ENCODE assay signal across 8 mouse cellular contexts in the genomic region with DNA sequence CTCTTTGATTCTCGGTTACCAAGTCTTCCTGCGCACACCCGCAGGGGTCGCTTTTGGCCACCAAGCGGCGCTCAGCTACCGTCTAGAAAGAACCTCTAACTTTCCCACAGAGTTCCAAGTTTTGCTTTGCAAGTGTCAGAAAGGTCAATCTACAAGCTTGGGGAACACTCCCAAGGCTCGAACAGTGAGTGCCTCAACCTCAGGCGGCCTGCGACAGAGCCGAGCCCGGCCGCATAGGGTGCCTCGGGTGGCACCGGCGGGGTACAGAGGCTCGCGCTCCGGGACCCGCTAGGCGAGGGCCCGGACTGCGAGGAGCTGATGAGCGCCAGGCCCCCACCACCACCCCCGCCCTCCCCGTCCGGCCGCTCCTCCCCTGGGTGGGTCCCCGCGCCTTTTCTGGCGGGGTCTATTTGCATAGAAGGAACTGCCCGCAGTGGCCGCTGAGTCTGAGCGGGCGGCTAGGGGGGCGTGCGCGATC. TPM values are rescaled to one million over a fixed set of nuclear protein-coding genes. Genes with fewer than 3 reads are reported as not detected.
DNase-seq lines count a peak whose midpoint lies in the region; ATAC-seq and TF ChIP-seq lines count a peak whose summit lies in the region.

A gene (plus strand): TSS at position 357 of the 478 bp plus-strand sequence.

- H3K4me2 ChIP-seq in heart, embryonic 14.5 days (ENCODE audit: low read length) = peak within 1 kb of the TSS; percentile 91
- peak within 1 kb of the TSS; percentile 92 for H3K4me2 ChIP-seq in kidney, postnatal 0 days (ENCODE audit: low read length)
- H3K4me2 ChIP-seq in liver, embryonic 12.5 days = peak within 1 kb of the TSS; percentile 81
- peak within 1 kb of the TSS; percentile 76 for H3K4me2 ChIP-seq in myocyte (ENCODE audit: low read depth)
- peak within 1 kb of the TSS; percentile 91 for H3K4me2 ChIP-seq in stomach, postnatal 0 days (replicated peaks; ENCODE audit: low read depth)

- peak; percentile 92 for TF ChIP-seq CTCF in kidney, postnatal 0 days (IDR thresholded peaks at IDR 0.05; ENCODE audit: low read depth)
- peak; percentile 98 for TF ChIP-seq CTCF in stomach, postnatal 0 days (IDR thresholded peaks at IDR 0.05; ENCODE audit: low read depth)

- peaks cover 3% of the 10 kb centered on the region; the same call in 1 of the 2 replicates for H3K36me3 ChIP-seq in forebrain, embryonic 10.5 days (replicated peaks)
- peaks cover under 1% of the 10 kb centered on the region; the same call in 1 of the 2 replicates for H3K36me3 ChIP-seq in heart, embryonic 14.5 days (ENCODE audit: control insufficient read depth, insufficient read depth, low read length)
- no peaks in the 10 kb centered on the region for H3K36me3 ChIP-seq in kidney, postnatal 0 days (ENCODE audit: insufficient read depth, low read length)
- peaks cover 4% of the 10 kb centered on the region; the same call in 1 of the 2 replicates for H3K36me3 ChIP-seq in liver, embryonic 12.5 days
- H3K36me3 ChIP-seq in myocyte (ENCODE audit: control insufficient read depth, insufficient read depth) = no peaks in the 10 kb centered on the region
- H3K36me3 ChIP-seq in stomach, postnatal 0 days (ENCODE audit: control insufficient read depth, insufficient read depth, low read length) = no peaks in the 10 kb centered on the region

- peak within 1 kb of the TSS; percentile 68 for H3ac ChIP-seq in myocyte (ENCODE audit: control insufficient read depth, insufficient read length)

- ATAC-seq in heart, embryonic 14.5 days (ENCODE audit: insufficient number of reproducible peaks, insufficient read depth, low FRiP score, low read depth) = peak; percentile 90
- ATAC-seq in kidney, postnatal 0 days (replicated peaks; ENCODE audit: low FRiP score, low read depth) = peak; percentile 84
- peak; percentile 79 for ATAC-seq in liver, embryonic 12.5 days
- peak; percentile 83 for ATAC-seq in stomach, postnatal 0 days (ENCODE audit: low FRiP score, low TSS enrichment)

- under 1% methylated on average over 38 of the region's 38 CpGs for WGBS in forebrain, embryonic 10.5 days
- 2% methylated on average over 38 of the region's 38 CpGs for WGBS in heart, embryonic 14.5 days
- 1% methylated on average over 36 of the region's 38 CpGs for WGBS in kidney, postnatal 0 days
- WGBS in liver, embryonic 12.5 days (ENCODE audit: insufficient replicate concordance) = under 1% methylated on average over 38 of the region's 38 CpGs
- under 1% methylated on average over 37 of the region's 38 CpGs for WGBS in stomach, postnatal 0 days

- no peak for TF ChIP-seq POLR2A in myocyte (IDR thresholded peaks at IDR 0.05; ENCODE audit: insufficient read length, low read depth)

- no peak for TF ChIP-seq EP300 in stomach, postnatal 0 days (optimal IDR thresholded peaks at IDR 0.05)

- peak within 1 kb of the TSS; percentile 67 for H3K4me3 ChIP-seq in forebrain, embryonic 10.5 days
- H3K4me3 ChIP-seq in heart, embryonic 14.5 days (ENCODE audit: control insufficient read depth in 1 of 2, insufficient read depth in 1 of 2, low read depth in 1 of 2, low read length in 2 of 2) = peak within 1 kb of the TSS; percentile 60 to 90
- peak within 1 kb of the TSS; percentile 67 for H3K4me3 ChIP-seq in kidney, postnatal 0 days (replicated peaks; ENCODE audit: low read depth, low read length)
- H3K4me3 ChIP-seq in liver, embryonic 12.5 days = peak within 1 kb of the TSS; percentile 63
- H3K4me3 ChIP-seq in myocyte = no peak within 1 kb of the TSS
- peak within 1 kb of the TSS; percentile 66 for H3K4me3 ChIP-seq in stomach, postnatal 0 days (ENCODE audit: low read depth, low read length)

- H3K4me1 ChIP-seq in forebrain, embryonic 10.5 days = peaks cover 17% of the 10 kb centered on the region
- H3K4me1 ChIP-seq in heart, embryonic 14.5 days (ENCODE audit: control insufficient read depth in 2 of 2, insufficient read depth in 2 of 2, low read length in 2 of 2) = peaks cover 3 to 9% of the 10 kb centered on the region in 2 experiments; a peak in 1 of 4 replicates
- 0 out of 2 replicates have a peak, but pooled peaks cover 3% of the 10 kb centered on the region for H3K4me1 ChIP-seq in kidney, postnatal 0 days (replicated peaks; ENCODE audit: insufficient read depth, low read length)
- peaks cover 14% of the 10 kb centered on the region for H3K4me1 ChIP-seq in liver, embryonic 12.5 days
- 0 out of 2 replicates have a peak, but pooled peaks cover 2% of the 10 kb centered on the region for H3K4me1 ChIP-seq in stomach, postnatal 0 days (replicated peaks; ENCODE audit: control insufficient read depth, insufficient read depth)

- peaks cover 18% of the 10 kb centered on the region for H3K27me3 ChIP-seq in forebrain, embryonic 10.5 days (ENCODE audit: poor library complexity, severe bottlenecking)
- peaks cover 17% of the 10 kb centered on the region; the same call in 1 of the 2 replicates for H3K27me3 ChIP-seq in heart, embryonic 14.5 days (ENCODE audit: control insufficient read depth, insufficient read depth, low read length)
- no peaks in the 10 kb centered on the region for H3K27me3 ChIP-seq in kidney, postnatal 0 days (ENCODE audit: insufficient read depth, low read length)
- peaks cover 62% of the 10 kb centered on the region for H3K27me3 ChIP-seq in liver, embryonic 12.5 days (replicated peaks)
- peaks cover 25% of the 10 kb centered on the region for H3K27me3 ChIP-seq in myocyte (ENCODE audit: control insufficient read depth, insufficient read depth, insufficient read length)
- no peaks in the 10 kb centered on the region for H3K27me3 ChIP-seq in stomach, postnatal 0 days (ENCODE audit: control insufficient read depth, insufficient read depth, low read length)

- DNase-seq in CD4-positive helper T cell, adult 2 months (ENCODE audit: low read depth, low spot score) = peak; percentile 13
- DNase-seq in brain, embryonic 18.5 days (ENCODE audit: low read depth, low spot score) = peak; percentile 65
- DNase-seq in forebrain, embryonic 10.5 days (ENCODE audit: extremely low spot score, low spot score) = peak; percentile 82
- peak; percentile 93 for DNase-seq in kidney, postnatal 0 days (ENCODE audit: low spot score)
- peak; percentile 83 for DNase-seq in stomach, postnatal 0 days (ENCODE audit: low spot score)

- H3K27ac ChIP-seq in forebrain, embryonic 10.5 days = peak within 1 kb of the TSS; percentile 81
- peak within 1 kb of the TSS; percentile 55 to 69; a peak in 2 of 4 replicates for H3K27ac ChIP-seq in heart, embryonic 14.5 days (replicated peaks in 1 of 2; ENCODE audit: control insufficient read depth in 1 of 2, insufficient read depth in 1 of 2, low read depth in 2 of 2, low read length in 2 of 2)
- H3K27ac ChIP-seq in kidney, postnatal 0 days = peak within 1 kb of the TSS; percentile 31; the same call in 1 of the 2 replicates
- no peak within 1 kb of the TSS for H3K27ac ChIP-seq in liver, embryonic 12.5 days
- peak within 1 kb of the TSS; percentile 76 for H3K27ac ChIP-seq in stomach, postnatal 0 days (replicated peaks)

- H3K9ac ChIP-seq in heart, embryonic 14.5 days (ENCODE audit: low read length) = peak within 1 kb of the TSS; percentile 66
- peak within 1 kb of the TSS; percentile 63 for H3K9ac ChIP-seq in kidney, postnatal 0 days (ENCODE audit: low read depth, low read length)
- H3K9ac ChIP-seq in liver, embryonic 12.5 days = peak within 1 kb of the TSS; percentile 47
- H3K9ac ChIP-seq in stomach, postnatal 0 days (ENCODE audit: low read length) = peak within 1 kb of the TSS; percentile 68

- H3K9me3 ChIP-seq in forebrain, embryonic 10.5 days = no peaks in the 10 kb centered on the region
- no peaks in the 10 kb centered on the region for H3K9me3 ChIP-seq in heart, embryonic 14.5 days (ENCODE audit: control insufficient read depth, low read length)
- H3K9me3 ChIP-seq in kidney, postnatal 0 days (replicated peaks; ENCODE audit: low read length) = no peaks in the 10 kb centered on the region
- H3K9me3 ChIP-seq in liver, embryonic 12.5 days (replicated peaks) = no peaks in the 10 kb centered on the region
- no peaks in the 10 kb centered on the region for H3K9me3 ChIP-seq in stomach, postnatal 0 days (ENCODE audit: control insufficient read depth, low read length)

- H3K79me2 ChIP-seq in myocyte (ENCODE audit: control insufficient read depth, insufficient read depth) = no peaks in the 10 kb centered on the region

TF ChIP-seq in myocyte, 11 proteins besides CTCF, POLR2A, EP300 and RAD21:
- no peak for TF ChIP-seq REST (IDR thresholded peaks at IDR 0.05; ENCODE audit: insufficient read depth, insufficient read length)

RNA-seq across cellular contexts. Expression of the gene that starts here (rescaled TPM):
- 6.1 TPM in 2 replicates for polyA plus RNA-seq in forebrain, embryonic 10.5 days (2016; fragmentation: Nextera tagmentation; extraction: Ambion mirVana)
- polyA plus RNA-seq in heart, embryonic 14.5 days (2014; fragmentation: Nextera tagmentation; extraction: Ambion mirVana) = 12.3 and 13.3 TPM in 2 replicates
- 6.0 and 6.8 TPM in 2 replicates for polyA plus RNA-seq in kidney, postnatal 0 days (2015; fragmentation: Nextera tagmentation; extraction: Ambion mirVana)
- polyA plus RNA-seq in liver, embryonic 12.5 days (2016; fragmentation: Nextera tagmentation; extraction: Ambion mirVana) = 0.75 and 0.79 TPM in 2 replicates
- 10.3 TPM for polyA plus RNA-seq in myocyte (2012; fragmentation: generic; extraction: Trizol)
- polyA plus RNA-seq in stomach, postnatal 0 days (2015; fragmentation: Nextera tagmentation; extraction: Ambion mirVana) = 2.5 and 3.8 TPM in 2 replicates

Comparison
In these comparisons a context has a peak if more than half of its experiments do, and no peak if none do; other contexts are left out.
1. Peak in ATAC-seq, H3K4me3 ChIP-seq, H3K9ac ChIP-seq and H3K4me2 ChIP-seq in liver, embryonic 12.5 days; RNA of the gene not detected or under 1 TPM.
2. DNase-seq: peak in every context shown above with its lines; median percentile 93 in kidney, postnatal 0 days; 83 in stomach, postnatal 0 days; 82 in forebrain, embryonic 10.5 days; 65 in brain, embryonic 18.5 days; 13 in CD4-positive helper T cell, adult 2 months.